Mouse (Mus musculus): ENCODE results near the gene Dusp6.

Gene Dusp6

GRCm38 (mm10) chr10:99246797-99247508 is 16.1 kb upstream of the Dusp6 start:
- DNase-seq, result no peak

- no peak for DNase-seq
These were observed 12.2 kb upstream of the Dusp6 start for GRCm38 (mm10) chr10:99250874-99251281.

- DNase-seq, result no peak
These were observed 9.6 kb upstream of the Dusp6 start for GRCm38 (mm10) chr10:99253412-99253811.

- no peak for DNase-seq
These were observed 7.0 kb upstream of the Dusp6 start for GRCm38 (mm10) chr10:99255830-99256570.

- no peak for DNase-seq
These were observed 5.5 kb upstream of the Dusp6 start for GRCm38 (mm10) chr10:99257531-99257930.

GRCm38 (mm10) chr10:99259840-99260239 is 3.2 kb upstream of the Dusp6 start:
- DNase-seq, result no peak

GRCm38 (mm10) chr10:99261151-99261635 is 1.8 kb upstream of the Dusp6 start:
- peak; percentile 81 for DNase-seq

- DNase-seq, result peak; percentile 93
These were observed 1.3 kb upstream of the Dusp6 start for GRCm38 (mm10) chr10:99261636-99262318.

- DNase-seq, result no peak
These were observed 638 bp upstream of the Dusp6 start for GRCm38 (mm10) chr10:99262319-99262866.

GRCm38 (mm10) chr10:99263419-99264221 is 589 bp downstream of the Dusp6 start:
- peak; percentile 73 for DNase-seq

- peak; percentile 56 for DNase-seq
These were observed 1.4 kb downstream of the Dusp6 start for GRCm38 (mm10) chr10:99264301-99265010.

- DNase-seq, result peak; percentile 79
These were observed 2.1 kb downstream of the Dusp6 start for GRCm38 (mm10) chr10:99265011-99265694.

GRCm38 (mm10) chr10:99266025-99266424 is 3.0 kb downstream of the Dusp6 start:
- no peak for DNase-seq

GRCm38 (mm10) chr10:99267621-99268020 is 4.6 kb downstream of the Dusp6 start:
- no peak for DNase-seq

- DNase-seq, result peak; percentile 84
These were observed 5.6 kb downstream of the Dusp6 start for GRCm38 (mm10) chr10:99268421-99269300.

GRCm38 (mm10) chr10:99269301-99269701 is 6.3 kb downstream of the Dusp6 start:
- DNase-seq, result peak; percentile 75

- no peak for DNase-seq
These were observed 6.7 kb downstream of the Dusp6 start for GRCm38 (mm10) chr10:99269704-99270103.

GRCm38 (mm10) chr10:99270406-99270805 is 7.4 kb downstream of the Dusp6 start:
- peak; percentile 49 for DNase-seq

- no peak for DNase-seq
These were observed 8.0 kb downstream of the Dusp6 start for GRCm38 (mm10) chr10:99271016-99271415.

GRCm38 (mm10) chr10:99273006-99273405 is 10.0 kb downstream of the Dusp6 start:
- DNase-seq, result no peak
